Mouse (Mus musculus) WW6 (cell line): ENCODE results near the gene Zfp710.

Source experiments
- DNase-seq: peaks from one replicate; pipeline ENCODE4 v3.0.0-alpha.2; 2013; ENCODE audit warnings: low read depth, low spot score

The Zfp710 gene

GRCm38 (mm10) chr7:80057002-80057691 is 32.5 kb downstream of the Zfp710 start:
- no peak for DNase-seq

- no peak for DNase-seq
Observed at GRCm38 (mm10) chr7:80057781-80058180, 33.2 kb downstream of the Zfp710 start.

- DNase-seq, result no peak
Observed at GRCm38 (mm10) chr7:80058405-80059063, 33.9 kb downstream of the Zfp710 start.

GRCm38 (mm10) chr7:80059064-80059838 is 34.6 kb downstream of the Zfp710 start:
- DNase-seq, result no peak

- no peak for DNase-seq
Observed at GRCm38 (mm10) chr7:80060012-80060778, 35.6 kb downstream of the Zfp710 start.

- no peak for DNase-seq
Observed at GRCm38 (mm10) chr7:80062083-80062826, 37.6 kb downstream of the Zfp710 start.

- no peak for DNase-seq
Observed at GRCm38 (mm10) chr7:80063244-80063643, 38.6 kb downstream of the Zfp710 start.

- no peak for DNase-seq
Observed at GRCm38 (mm10) chr7:80063902-80064736, 39.5 kb downstream of the Zfp710 start.

GRCm38 (mm10) chr7:80065250-80065649 is 40.6 kb downstream of the Zfp710 start:
- no peak for DNase-seq

GRCm38 (mm10) chr7:80066675-80067455 is 42.3 kb downstream of the Zfp710 start:
- no peak for DNase-seq

- DNase-seq, result no peak
Observed at GRCm38 (mm10) chr7:80068341-80068740, 43.7 kb downstream of the Zfp710 start.

- DNase-seq, result no peak
Observed at GRCm38 (mm10) chr7:80069615-80070327, 45.2 kb downstream of the Zfp710 start.

GRCm38 (mm10) chr7:80071209-80071608 is 46.6 kb downstream of the Zfp710 start:
- no peak for DNase-seq

GRCm38 (mm10) chr7:80072297-80072696 is 47.7 kb downstream of the Zfp710 start:
- no peak for DNase-seq

GRCm38 (mm10) chr7:80073506-80073905 is 48.9 kb downstream of the Zfp710 start:
- no peak for DNase-seq

- DNase-seq, result no peak
Observed at GRCm38 (mm10) chr7:80074921-80075441, 50.4 kb downstream of the Zfp710 start.

GRCm38 (mm10) chr7:80075946-80076583 is 51.5 kb downstream of the Zfp710 start:
- no peak for DNase-seq
